Mouse (Mus musculus) layer of hippocampus, postnatal 36 days (tissue): ENCODE results near the gene Cst6. TPM values are rescaled to one million over a fixed set of nuclear protein-coding genes. Genes with fewer than 3 reads are reported as not detected.
"Not testable (repeated sequence)": the region's sequence is repeated elsewhere in the genome, so short reads cannot be mapped to it uniquely, and the experiment has no call there.

Source experiments
- DNase-seq, 2 experiments: peaks; one replicate each; pipeline ENCODE4 v3.0.0; 2022
- total RNA-seq, 2 experiments: library from RNA; stranded (reverse); gene quantifications; 2 replicates each; pipeline ENCODE4 v1.2.3; 2021

The Cst6 gene
- 1 to 10 TPM; 7.3 to 7.7 TPM for total RNA-seq

DNA sequence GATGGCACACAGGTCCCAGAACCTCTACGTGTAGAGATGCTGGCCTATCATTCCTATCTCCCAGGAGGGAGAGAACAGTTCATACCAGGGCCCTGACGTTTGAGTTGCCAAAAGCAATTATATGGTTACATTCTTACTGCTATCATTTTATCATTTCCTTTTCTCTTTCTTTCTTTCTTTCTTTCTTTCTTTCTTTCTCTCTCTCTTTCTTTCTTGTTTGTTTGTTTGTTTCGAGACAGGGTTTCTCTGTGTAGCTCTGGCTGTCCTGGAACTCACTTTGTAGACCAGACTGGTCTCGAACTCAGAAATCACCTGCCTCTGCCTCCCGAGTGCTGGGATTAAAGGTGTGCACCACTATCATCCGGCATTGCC is at the start of gene Cst6:
Gene Cst6 (minus strand): TSS at position 73 of the 372 bp plus-strand sequence.
- DNase-seq = not testable (repeated sequence)

DNA sequence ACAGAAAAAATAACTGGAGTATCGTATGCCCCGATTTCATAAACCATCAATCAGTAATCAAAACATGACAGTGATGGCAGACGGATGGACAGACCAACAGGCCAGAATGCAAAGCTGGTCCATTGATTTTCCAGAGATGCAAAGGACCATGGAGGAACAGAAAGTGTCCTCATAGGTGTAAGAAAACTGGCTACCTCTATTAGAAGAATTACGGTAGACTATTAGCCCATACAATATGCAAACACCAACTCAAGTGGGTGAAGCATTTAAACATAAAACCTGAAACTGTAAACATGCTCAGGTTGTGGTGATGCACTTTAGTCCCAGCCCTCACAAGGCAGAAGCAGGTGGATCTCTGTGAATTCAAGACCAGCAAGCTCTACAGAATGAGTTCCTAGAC is 46.0 kb upstream of the Cst6 start:
- DNase-seq = no peak

DNA sequence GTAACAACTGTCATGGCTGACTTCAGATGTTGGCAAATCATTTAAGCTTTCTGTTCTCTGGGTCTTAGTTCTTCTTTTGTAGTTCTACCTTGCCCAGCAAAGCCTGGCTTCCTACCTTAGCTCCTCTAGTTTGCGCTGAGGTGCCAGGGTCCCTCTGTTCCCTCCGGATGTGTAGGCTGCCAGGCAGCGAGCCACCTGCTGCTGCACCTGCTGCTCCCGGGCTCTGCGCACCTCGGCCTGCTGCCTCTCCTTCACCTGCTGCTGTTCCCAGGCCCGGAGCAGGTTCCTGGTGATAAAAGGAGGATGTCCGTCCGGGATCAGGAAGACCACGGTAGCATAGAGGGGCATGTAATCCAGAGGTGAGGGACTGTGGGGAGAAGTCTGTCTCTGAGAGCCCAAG is 44.8 kb upstream of the Cst6 start:
- no peak for DNase-seq

DNA sequence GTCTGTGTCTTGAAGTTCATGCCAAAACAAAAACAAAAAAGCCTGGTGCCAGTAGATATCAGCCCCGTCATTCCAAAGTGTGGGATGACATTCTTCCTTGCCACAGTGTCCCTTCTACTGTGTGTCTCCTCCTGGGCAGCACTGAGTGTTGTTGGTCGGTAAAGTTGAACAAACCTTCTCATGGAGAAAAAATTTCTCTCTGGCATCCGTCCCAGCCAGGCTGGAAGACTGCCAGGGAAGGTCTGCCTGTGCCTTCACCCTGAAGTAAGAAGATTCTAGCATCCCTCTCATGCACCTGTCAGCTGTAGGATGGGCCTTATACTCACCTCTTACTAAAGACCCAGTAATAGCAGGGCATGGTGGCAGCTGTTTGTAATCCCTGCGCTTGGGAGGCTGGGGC is 43.5 kb upstream of the Cst6 start:
- no peak for DNase-seq

DNA sequence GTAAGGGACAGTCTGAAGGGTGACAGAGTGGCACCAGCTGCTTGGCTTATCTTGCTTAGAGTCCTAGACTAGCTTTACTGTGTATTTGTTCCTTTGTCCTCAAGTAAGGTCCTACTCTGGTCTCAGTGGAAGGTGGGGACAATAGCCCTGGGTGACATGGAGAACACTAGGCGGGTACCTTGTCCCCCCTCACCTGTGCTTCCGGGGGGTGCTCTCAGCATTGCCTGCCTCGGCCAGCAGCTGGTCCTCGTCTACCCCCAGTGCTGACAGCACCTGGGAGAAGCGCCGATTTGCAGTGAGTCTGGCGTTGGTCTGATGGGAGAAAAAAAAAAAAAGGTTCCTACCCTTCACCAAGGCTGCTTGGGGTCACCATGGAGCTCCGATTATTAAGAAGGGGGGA is 41.0 kb upstream of the Cst6 start:
- no peak for DNase-seq

DNA sequence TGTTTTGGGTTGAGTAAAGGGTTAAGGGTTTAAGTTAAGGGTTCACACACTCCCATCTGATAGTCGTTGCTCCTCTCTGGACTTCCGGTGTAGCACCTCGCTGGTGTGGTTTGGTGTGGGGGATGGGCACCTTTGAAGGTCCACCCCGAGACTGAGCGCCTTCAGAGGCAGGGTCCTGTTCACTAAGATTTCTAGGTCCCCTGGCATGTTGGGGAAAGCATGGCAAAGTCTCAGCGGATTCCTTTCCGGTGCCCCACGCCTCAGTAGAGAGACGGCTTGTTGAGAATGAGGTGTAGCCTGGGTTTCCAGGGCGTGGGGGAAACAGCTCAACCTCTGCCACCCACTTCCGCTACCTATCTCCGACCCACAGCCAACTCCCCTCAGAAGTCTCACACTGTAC is 40.3 kb upstream of the Cst6 start:
- DNase-seq = no peak

DNA sequence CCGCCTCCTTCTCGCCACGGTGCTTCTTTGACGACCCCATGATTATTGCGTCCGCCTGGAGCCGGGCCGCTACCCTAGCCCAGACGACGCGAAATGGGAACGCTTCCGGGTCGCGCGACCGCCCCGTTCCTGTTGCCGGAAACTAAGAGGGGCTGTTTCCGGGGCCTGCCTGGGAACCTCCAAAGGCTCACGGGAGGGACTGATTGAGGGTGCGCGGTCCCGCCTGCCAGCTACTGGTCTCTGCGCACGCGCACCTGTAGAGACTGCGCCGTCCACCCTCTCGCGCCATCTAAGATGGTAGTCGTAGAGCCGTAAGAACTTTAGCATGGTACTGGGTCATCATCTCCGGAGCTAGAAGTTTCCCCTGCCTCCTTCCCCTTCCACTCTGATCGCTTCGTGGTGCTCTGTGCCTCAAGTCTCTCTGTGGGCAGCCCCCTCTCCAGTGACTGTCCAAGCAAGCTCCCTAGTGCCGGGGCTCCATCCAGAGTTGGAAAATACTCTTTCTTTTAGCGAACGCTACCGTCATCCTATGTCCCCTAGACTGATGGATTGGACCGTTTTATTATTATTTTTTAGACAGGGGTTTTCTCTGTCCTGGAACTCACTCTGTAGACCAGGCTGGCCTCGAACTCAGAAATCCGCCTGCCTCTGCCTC is 39.3 kb upstream of the Cst6 start, which contains the start of gene Sart1:
Gene Sart1 (minus strand): TSS at position 116 of the 655 bp plus-strand sequence.
- peak; percentile 94 to 95 for DNase-seq

DNA sequence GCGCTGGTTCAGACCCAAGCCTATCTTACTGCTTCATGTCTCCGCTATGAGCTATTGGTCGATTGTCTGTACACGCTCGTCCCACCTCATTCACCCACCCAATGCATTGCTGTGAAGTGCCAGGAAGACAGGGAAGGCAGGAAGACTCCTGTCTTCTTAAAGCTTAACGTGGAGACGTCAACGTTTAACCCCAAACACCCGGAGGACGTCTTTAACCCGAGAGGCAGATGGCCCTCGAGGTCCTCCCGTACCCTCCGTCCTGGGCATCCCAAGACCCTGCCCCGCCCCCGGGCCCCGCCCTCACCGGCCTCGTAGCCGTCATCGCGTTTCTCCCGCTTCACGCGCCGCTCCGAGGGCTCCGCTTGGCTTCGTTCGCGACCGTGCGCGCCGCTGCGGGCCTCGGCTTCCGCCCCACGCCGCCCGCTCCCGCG is 38.7 kb upstream of the Cst6 start:
- no peak for DNase-seq

DNA sequence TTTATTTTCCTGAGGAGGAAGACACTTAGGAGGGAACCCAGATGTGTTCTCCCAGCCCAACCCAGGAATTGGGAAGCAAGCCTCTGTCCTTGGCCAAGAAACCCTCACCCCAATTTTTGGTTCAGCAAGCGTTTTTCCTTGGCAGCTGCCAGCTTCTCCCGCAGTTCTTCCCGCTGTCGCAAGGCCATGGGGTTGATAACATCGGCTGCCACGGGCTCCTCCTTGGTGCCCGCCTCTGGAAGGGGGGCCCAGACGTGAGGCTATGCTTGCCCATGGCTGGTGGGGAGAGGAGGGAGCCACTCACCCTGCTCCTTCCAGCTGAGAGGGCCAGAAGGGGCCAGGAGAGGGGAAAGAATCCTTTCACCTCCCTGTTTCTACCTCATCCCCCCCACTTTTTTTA is 35.3 kb upstream of the Cst6 start:
- no peak for DNase-seq

DNA sequence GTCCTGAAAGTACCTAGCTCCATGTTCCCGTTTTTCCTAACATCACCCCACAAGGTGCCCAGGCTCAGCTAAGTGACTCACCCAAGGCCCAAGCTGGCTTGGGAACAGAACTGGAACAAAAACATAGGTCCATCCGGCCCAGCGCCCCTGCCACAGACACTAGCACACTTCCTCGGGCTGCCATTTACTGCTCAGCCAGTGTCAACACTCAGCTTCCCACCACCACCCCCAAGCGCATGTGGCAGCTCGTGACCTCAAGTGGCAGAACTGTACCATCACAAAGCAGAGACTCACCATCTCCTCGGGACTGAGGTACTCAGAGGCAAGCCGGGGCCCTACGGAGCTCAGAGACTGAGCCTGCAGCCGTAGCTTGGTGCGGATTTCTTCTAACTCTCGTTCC is 34.0 kb upstream of the Cst6 start:
- DNase-seq = no peak

DNA sequence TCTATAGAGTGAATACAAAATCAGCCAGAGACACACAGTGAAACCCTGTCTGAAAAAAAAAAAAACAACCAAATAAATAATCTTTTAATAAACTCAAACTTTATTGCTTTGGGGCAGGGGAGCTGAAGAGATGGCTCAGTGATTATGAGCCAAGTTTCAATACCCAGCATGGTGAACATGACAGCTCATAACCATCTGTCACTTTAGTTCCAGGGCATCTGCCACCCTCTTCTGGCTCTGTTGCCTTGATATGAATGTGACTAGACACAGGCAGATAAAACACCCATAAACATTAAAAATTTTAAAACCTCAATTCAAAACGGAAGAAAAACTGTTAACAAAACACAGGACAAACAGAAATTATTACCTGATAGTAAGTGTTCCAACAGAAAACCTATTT is 28.1 kb upstream of the Cst6 start:
- peak; percentile 57 to 64 for DNase-seq

DNA sequence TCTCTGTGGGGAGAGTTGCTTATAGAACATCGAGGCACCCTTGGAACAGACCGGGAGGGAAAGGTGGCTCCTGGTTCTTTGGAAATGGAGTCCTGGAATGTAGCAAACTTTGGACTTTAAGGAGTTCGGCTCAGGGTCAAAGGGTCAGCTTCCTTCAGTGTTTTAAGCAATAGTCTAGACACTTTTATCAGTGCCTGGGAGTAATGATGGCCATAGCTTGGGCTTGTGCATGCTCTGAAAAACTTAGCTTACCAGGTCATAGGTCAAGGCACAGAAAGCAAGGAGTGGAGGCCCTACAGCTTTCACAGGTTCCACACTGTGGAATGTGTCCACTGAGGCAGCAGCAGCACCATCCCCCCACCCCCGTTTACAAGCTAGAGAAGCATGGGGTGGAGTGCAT is 25.4 kb upstream of the Cst6 start:
- DNase-seq = no peak

DNA sequence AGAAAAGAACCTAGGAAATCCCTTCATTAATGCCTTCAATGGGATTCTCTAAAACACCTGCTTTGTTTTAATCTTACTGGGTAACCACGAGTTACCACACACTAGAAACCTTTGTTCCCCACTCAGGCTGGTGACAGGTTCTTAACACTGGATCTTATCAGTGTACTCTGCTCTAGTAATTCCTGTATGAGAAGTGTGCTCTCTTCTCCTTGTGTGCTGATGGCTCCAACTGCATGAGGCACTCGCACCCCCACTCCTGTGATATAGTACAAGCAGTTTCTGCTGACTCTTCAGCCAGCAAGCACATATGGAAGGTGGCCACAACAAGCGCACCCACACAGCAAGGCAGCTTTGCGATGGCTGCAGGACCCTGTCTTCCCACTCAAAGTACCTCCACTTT is 24.8 kb upstream of the Cst6 start:
- no peak for DNase-seq

DNA sequence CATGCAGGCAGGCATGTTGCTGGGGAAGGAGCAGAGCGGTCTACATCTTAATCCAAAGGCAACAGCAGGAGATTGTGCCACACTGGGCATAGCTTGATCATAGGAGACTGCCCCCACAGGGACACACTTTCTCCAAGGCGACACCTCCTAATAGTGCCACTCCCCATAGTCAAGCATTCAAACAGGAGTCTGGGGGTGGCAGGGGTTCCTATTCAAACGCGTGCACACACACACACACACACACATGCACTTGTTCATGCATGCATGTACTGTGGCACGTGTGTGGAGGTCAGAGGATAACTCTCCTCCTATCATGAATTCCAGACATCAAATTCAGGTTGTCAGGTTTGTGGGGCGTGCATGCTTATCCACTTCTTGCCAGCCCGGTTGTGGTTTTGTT is 23.4 kb upstream of the Cst6 start:
- DNase-seq = no peak

DNA sequence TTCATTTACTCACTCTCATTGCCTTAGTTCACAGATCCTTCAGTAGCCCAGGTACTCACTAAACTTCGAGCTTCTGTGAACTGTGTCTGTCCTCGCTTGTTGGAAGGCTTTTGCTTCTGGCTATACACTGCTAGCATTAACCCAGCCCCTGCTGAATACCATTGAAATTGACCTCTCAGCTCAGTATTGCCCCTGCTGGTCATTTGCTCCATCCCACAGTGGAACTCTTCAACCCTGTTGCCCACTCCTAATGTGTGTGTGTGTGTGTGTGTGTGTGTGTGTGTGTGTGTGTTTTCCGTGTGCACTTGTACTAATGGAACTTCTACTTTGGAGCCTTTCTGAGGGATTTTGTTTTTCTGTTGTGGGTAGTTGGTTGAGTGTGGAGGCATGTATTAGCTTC is 21.6 kb upstream of the Cst6 start:
- DNase-seq = no peak

DNA sequence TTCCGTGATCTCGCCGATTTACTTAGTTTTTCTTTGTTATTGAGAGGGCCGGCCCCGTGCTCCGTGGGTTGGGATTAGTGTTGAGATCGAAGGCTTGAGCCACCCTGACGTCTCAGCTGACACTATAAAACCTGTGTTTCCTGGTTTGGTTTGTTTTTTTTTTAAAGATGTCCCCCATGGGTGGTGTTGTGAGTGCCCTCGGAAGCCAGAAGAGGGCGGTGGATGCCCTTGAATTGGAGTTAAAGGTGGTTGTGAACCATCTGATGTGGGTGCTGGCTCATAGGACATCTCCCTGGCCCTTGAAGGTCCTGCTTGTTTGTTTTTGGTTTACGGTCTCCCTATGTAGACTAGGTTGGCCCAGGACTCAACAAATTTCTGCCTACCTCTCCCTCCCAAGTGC is 18.1 kb upstream of the Cst6 start:
- DNase-seq = no peak

DNA sequence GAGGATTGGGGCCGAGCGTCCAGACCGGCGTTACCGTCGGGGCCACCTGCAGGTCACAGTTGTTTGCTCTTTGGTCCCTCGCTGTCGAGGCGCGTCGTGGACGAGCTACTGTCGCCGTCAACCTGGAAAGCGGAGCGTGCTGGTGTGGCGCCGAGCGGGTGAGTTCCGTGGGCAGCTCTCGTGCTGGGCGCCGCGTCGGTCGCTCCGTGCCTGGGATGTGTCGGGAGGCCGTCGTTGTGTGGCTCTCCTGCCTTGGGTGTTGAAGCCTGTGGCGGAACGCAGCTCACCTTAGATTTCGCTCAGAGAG is 17.6 kb upstream of the Cst6 start, which contains the start of gene Banf1:
Gene Banf1 (minus strand): TSS at position 116 of the 307 bp plus-strand sequence.
- no peak for DNase-seq

DNA sequence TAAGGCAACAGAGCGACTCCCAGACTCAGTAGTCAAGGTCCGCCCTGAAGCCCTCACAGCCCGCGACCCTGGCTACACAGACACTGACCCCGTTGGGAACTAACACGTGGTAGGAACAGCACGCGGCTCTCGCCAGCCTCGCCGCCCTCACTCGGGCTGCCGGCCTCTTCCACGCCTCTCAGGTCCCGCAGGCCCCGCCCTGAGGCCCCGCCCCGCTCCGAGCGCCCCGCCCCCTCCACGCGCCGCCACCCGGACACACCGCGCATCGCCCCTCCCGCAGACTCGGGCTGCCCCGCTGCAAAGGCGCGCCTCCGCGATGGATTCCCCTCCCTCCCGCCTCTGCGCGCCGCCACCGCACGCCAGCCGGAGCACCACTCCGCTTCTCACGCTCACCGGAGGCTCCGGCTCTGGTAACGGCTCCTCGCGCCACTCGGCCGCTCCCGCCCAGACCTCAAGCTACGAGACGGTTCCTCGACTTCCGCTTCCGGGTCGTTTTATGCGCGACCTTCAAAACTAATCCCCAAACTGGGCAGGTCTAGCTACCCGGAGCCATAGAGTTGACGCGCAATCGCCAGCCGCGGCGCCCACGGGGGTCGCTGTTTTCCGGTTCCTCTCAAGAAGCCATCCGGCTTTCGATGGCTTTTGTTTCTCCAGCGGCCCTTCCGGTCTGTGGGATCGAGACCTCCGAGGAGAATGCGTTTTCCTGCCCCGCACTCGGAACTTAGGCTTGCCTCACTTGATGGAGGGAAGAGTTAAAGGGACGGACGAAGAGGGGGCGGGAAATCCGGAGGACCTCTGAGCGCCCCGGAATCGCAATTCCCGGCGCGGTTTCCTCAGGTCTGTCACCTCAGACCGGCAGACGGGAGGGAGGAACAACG is 17.0 kb upstream of the Cst6 start, which contains the start of gene Eif1ad:
Gene Eif1ad (plus strand): TSS at position 567 of the 878 bp plus-strand sequence.
- DNase-seq = peak; percentile 95 to 97

DNA sequence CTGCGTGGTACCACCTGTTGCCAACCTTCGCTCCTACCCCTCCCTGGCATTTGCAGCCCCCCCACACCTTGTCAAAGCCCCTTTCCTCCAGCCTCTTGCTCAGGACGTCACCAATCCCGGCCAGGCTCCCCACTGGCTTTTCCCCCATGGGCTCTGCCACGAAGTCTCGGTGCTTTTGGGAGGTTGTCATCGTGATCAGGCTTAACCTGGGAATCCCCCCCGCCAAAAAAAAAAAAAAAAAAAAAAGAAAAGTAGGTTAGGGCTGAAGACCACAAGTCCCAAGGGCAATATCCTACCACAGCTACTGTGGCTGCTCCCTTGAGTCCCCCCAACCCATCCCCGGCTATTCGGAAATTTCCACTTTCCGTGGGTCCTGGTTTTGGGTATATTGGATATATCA is 16.4 kb upstream of the Cst6 start:
- DNase-seq = no peak

DNA sequence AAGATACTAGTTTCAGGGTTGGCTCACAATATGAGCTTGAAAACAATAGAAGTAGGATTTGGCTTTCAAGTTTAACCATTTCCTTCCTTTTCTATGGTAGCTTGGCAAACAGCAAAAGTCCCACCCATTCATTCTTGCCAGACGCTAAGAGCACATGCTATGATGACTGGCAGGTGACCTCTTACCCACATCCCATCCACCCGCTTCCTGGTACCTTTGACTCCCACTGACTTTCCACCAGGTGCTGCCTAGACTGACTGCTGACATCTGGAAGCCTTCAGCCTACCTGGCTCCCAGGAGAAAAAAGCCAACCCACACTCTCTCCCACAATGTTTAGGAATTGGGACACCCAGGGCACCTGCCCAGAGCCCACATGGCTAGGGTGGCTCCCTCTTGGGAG is 14.8 kb upstream of the Cst6 start:
- DNase-seq = no peak

DNA sequence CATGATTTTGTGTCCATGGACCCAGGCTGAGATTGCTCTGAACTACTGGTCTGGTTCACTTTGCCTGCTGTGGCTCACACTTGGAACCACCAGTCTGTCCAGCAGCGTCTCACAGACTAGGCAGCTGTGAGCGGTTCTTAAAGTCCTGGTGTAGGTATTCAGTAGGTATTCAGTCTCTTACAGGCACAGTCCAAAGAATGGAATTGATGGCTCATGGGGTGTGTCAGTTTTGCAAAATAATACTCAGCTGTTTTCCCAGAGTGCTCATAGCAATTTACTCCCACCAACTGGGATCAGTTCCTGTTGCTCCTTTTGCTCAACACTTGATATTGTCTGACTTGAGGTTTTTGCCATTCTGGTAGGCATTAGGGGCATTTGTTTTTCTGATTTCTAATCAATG is 12.8 kb upstream of the Cst6 start:
- DNase-seq = no peak

DNA sequence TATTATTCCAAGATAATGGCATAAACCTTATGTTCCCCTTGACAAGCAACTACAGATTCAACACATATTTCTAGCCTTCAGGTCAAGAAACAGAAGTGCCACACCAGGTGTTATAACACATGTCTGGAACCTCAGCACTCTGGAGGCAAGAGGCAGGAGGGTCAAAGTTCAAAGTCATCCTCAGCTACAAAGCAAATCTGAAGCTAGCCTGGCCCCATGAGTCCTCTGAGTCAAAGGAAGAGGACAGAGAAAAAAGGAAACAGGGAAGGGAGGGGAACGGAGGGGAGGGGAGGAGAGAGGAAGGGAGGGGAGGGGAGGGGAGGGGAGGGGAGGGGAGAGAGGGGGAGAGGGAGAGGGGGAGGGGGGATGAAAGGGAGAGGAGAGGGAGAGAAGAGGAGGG is 6.7 kb upstream of the Cst6 start:
- DNase-seq = no peak

DNA sequence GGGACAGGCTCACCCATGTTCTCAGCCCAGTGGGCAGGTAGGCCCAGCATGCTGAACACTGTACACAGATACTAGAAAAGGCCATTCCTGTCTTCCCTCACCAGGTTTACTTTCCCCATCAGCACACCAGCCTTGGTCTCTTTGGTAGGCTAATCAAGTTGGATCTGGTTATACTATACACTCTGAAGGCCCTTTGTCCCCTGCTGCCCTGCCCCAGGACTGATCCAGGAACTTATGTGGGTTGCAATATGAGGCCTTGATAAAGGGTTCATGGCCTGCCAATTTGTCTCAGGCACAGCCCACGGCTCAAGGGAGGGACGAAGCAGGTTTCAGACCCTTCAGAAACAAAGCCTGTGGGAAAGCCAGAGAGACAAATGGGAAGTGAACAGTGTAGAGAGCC is 4.2 kb upstream of the Cst6 start:
- no peak for DNase-seq
